Mouse (Mus musculus): Measurements from ENCODE around the gene Sgsh. TPM values are rescaled to one million over a fixed set of nuclear protein-coding genes. Genes with fewer than 3 reads are reported as not detected.
"Not testable (repeated sequence)": the region's sequence is repeated elsewhere in the genome, so short reads cannot be mapped to it uniquely, and the experiment has no call there.

Gene Sgsh
- polyA plus RNA-seq, 1 experiment from 2014 or later, result 5.0 TPM

GRCm38 (mm10) chr11:119392800-119393482, 37.6 kb upstream of the Sgsh start, which contains the start of gene Rnf213:
Gene Rnf213 (plus strand): TSS chr11:119393100.
- Histone ChIP-seq H3K27ac (ENCODE audit: low read depth, low read length) (no peak within 1 kb of the TSS), H3K4me1 (ENCODE audit: control insufficient read depth, insufficient read depth, low read length) (peaks cover 10% of the 10 kb centered on the region; the same call in 1 of the 2 replicates), H3K9me3 (ENCODE audit: control insufficient read depth, low read length) (no peaks in the 10 kb centered on the region), H3K36me3 (ENCODE audit: control insufficient read depth, insufficient read depth, low read length) (no peaks in the 10 kb centered on the region), H3K4me2 (ENCODE audit: low read depth, low read length) (peak within 1 kb of the TSS; percentile 46), H3K4me3 (ENCODE audit: low read depth, low read length) (peak within 1 kb of the TSS; percentile 27), H3K9ac (replicated peaks; ENCODE audit: low read depth, low read length) (no peak within 1 kb of the TSS; the same call in 1 of the 2 replicates), H3K27me3 (ENCODE audit: control insufficient read depth, insufficient read depth, low read length) (peaks cover 38% of the 10 kb centered on the region)
- WGBS, result 1% methylated on average over 19 of the region's 19 CpGs
- no peak for ATAC-seq (ENCODE audit: low read depth)

GRCm38 (mm10) chr11:119392001-119392614, 36.8 kb upstream of the Sgsh start:
- H3K9ac ChIP-seq (replicated peaks; ENCODE audit: low read depth, low read length), result no peak overlapping the region
- no peak overlapping the region for H3K27ac ChIP-seq (ENCODE audit: low read depth, low read length)
- H3K4me3 ChIP-seq (ENCODE audit: low read depth, low read length), result no peak overlapping the region
- H3K36me3 ChIP-seq (ENCODE audit: control insufficient read depth, insufficient read depth, low read length), result no peaks in the 10 kb centered on the region
- H3K4me1 ChIP-seq (ENCODE audit: control insufficient read depth, insufficient read depth, low read length), result peaks cover 10% of the 10 kb centered on the region; the same call in 1 of the 2 replicates
- no peaks in the 10 kb centered on the region for H3K9me3 ChIP-seq (ENCODE audit: control insufficient read depth, low read length)
- H3K27me3 ChIP-seq (ENCODE audit: control insufficient read depth, insufficient read depth, low read length), result peaks cover 38% of the 10 kb centered on the region
- no peak overlapping the region for H3K4me2 ChIP-seq (ENCODE audit: low read depth, low read length)
- WGBS, result 6% methylated on average over 12 of the region's 12 CpGs
- ATAC-seq (ENCODE audit: low read depth), result no peak

- Histone ChIP-seq H3K4me2 (ENCODE audit: low read depth, low read length) (no peak overlapping the region), H3K9ac (replicated peaks; ENCODE audit: low read depth, low read length) (no peak overlapping the region), H3K27me3 (ENCODE audit: control insufficient read depth, insufficient read depth, low read length) (peaks cover 38% of the 10 kb centered on the region), H3K27ac (ENCODE audit: low read depth, low read length) (no peak overlapping the region), H3K36me3 (ENCODE audit: control insufficient read depth, insufficient read depth, low read length) (no peaks in the 10 kb centered on the region), H3K4me3 (ENCODE audit: low read depth, low read length) (no peak overlapping the region), H3K4me1 (ENCODE audit: control insufficient read depth, insufficient read depth, low read length) (peaks cover 10% of the 10 kb centered on the region; the same call in 1 of the 2 replicates), H3K9me3 (ENCODE audit: control insufficient read depth, low read length) (no peaks in the 10 kb centered on the region)
- WGBS, result 35% methylated on average over 7 of the region's 7 CpGs
- ATAC-seq (ENCODE audit: low read depth), result no peak
These were observed 36.2 kb upstream of the Sgsh start for GRCm38 (mm10) chr11:119391386-119392000.

- no peak for ATAC-seq (ENCODE audit: low read depth)
- H3K36me3 ChIP-seq (ENCODE audit: control insufficient read depth, insufficient read depth, low read length), result no peaks in the 10 kb centered on the region
- no peaks in the 10 kb centered on the region for H3K9me3 ChIP-seq (ENCODE audit: control insufficient read depth, low read length)
- peaks cover 33% of the 10 kb centered on the region for H3K27me3 ChIP-seq (ENCODE audit: control insufficient read depth, insufficient read depth, low read length)
- H3K9ac ChIP-seq (replicated peaks; ENCODE audit: low read depth, low read length), result peak overlapping the region; percentile 22; the same call in 1 of the 2 replicates
- H3K27ac ChIP-seq (ENCODE audit: low read depth, low read length), result no peak overlapping the region
- peak overlapping the region; percentile 44 for H3K4me3 ChIP-seq (ENCODE audit: low read depth, low read length)
- H3K4me1 ChIP-seq (ENCODE audit: control insufficient read depth, insufficient read depth, low read length), result peaks cover 10% of the 10 kb centered on the region; the same call in 1 of the 2 replicates
- WGBS, result 2% methylated on average over 53 of the region's 53 CpGs
- peak overlapping the region; percentile 90 for H3K4me2 ChIP-seq (ENCODE audit: low read depth, low read length)
These were observed 35.2 kb upstream of the Sgsh start for GRCm38 (mm10) chr11:119390271-119391231.

GRCm38 (mm10) chr11:119389851-119390270, 34.5 kb upstream of the Sgsh start:
- WGBS, result under 1% methylated on average over 35 of the region's 35 CpGs
- Histone ChIP-seq H3K4me3 (ENCODE audit: low read depth, low read length) (peak overlapping the region; percentile 44), H3K9me3 (ENCODE audit: control insufficient read depth, low read length) (no peaks in the 10 kb centered on the region), H3K4me2 (ENCODE audit: low read depth, low read length) (peak overlapping the region; percentile 90), H3K9ac (replicated peaks; ENCODE audit: low read depth, low read length) (peak overlapping the region; percentile 22; the same call in 1 of the 2 replicates), H3K27ac (ENCODE audit: low read depth, low read length) (no peak overlapping the region), H3K4me1 (ENCODE audit: control insufficient read depth, insufficient read depth, low read length) (peaks cover 10% of the 10 kb centered on the region; the same call in 1 of the 2 replicates), H3K27me3 (ENCODE audit: control insufficient read depth, insufficient read depth, low read length) (peaks cover 33% of the 10 kb centered on the region), H3K36me3 (ENCODE audit: control insufficient read depth, insufficient read depth, low read length) (no peaks in the 10 kb centered on the region)
- peak; percentile 41; the same call in 1 of the 2 replicates for ATAC-seq (ENCODE audit: low read depth)

GRCm38 (mm10) chr11:119387273-119387672, 31.9 kb upstream of the Sgsh start:
- WGBS, result 32% methylated on average over 3 of the region's 3 CpGs
- ATAC-seq (ENCODE audit: low read depth); H3K4me2 ChIP-seq (ENCODE audit: low read depth, low read length); H3K27ac ChIP-seq (ENCODE audit: low read depth, low read length); H3K36me3 ChIP-seq (ENCODE audit: control insufficient read depth, insufficient read depth, low read length); H3K9ac ChIP-seq (replicated peaks; ENCODE audit: low read depth, low read length); H3K4me1 ChIP-seq (ENCODE audit: control insufficient read depth, insufficient read depth, low read length); H3K4me3 ChIP-seq (ENCODE audit: low read depth, low read length); H3K9me3 ChIP-seq (ENCODE audit: control insufficient read depth, low read length): not testable (repeated sequence)
- H3K27me3 ChIP-seq (ENCODE audit: control insufficient read depth, insufficient read depth, low read length), result peaks cover 19% of the 10 kb centered on the region

- H3K36me3 ChIP-seq (ENCODE audit: control insufficient read depth, insufficient read depth, low read length), result no peaks in the 10 kb centered on the region
- WGBS, result 94% methylated on average over 5 of the region's 5 CpGs
- H3K27me3 ChIP-seq (ENCODE audit: control insufficient read depth, insufficient read depth, low read length), result peaks cover 14% of the 10 kb centered on the region
- no peak overlapping the region for H3K4me2 ChIP-seq (ENCODE audit: low read depth, low read length)
- ATAC-seq (ENCODE audit: low read depth), result no peak
- H3K9me3 ChIP-seq (ENCODE audit: control insufficient read depth, low read length), result no peaks in the 10 kb centered on the region
- no peak overlapping the region for H3K4me3 ChIP-seq (ENCODE audit: low read depth, low read length)
- H3K9ac ChIP-seq (replicated peaks; ENCODE audit: low read depth, low read length), result no peak overlapping the region
- peaks cover 7% of the 10 kb centered on the region; the same call in 1 of the 2 replicates for H3K4me1 ChIP-seq (ENCODE audit: control insufficient read depth, insufficient read depth, low read length)
- H3K27ac ChIP-seq (ENCODE audit: low read depth, low read length), result no peak overlapping the region
These were observed 31.0 kb upstream of the Sgsh start for GRCm38 (mm10) chr11:119386306-119386705.

GRCm38 (mm10) chr11:119384904-119385303, 29.6 kb upstream of the Sgsh start:
- Histone ChIP-seq H3K4me1 (ENCODE audit: control insufficient read depth, insufficient read depth, low read length) (peaks cover under 1% of the 10 kb centered on the region; the same call in 1 of the 2 replicates), H3K9ac (replicated peaks; ENCODE audit: low read depth, low read length) (no peak overlapping the region), H3K27ac (ENCODE audit: low read depth, low read length) (no peak overlapping the region), H3K4me3 (ENCODE audit: low read depth, low read length) (no peak overlapping the region), H3K9me3 (ENCODE audit: control insufficient read depth, low read length) (no peaks in the 10 kb centered on the region), H3K36me3 (ENCODE audit: control insufficient read depth, insufficient read depth, low read length) (no peaks in the 10 kb centered on the region), H3K4me2 (ENCODE audit: low read depth, low read length) (no peak overlapping the region), H3K27me3 (ENCODE audit: control insufficient read depth, insufficient read depth, low read length) (peaks cover 2% of the 10 kb centered on the region)
- no peak for ATAC-seq (ENCODE audit: low read depth)
- 78% methylated on average over 4 of the region's 4 CpGs for WGBS

All from neural tube, embryonic 14.5 days (tissue).